Mouse (Mus musculus): ENCODE data around the gene Itga1. TPM values are rescaled to one million over a fixed set of nuclear protein-coding genes. Genes with fewer than 3 reads are reported as not detected.
A peak's percentile ranks its signal among the peaks of the same experiment; 100 is the strongest.

Itga1 gene
- total and polyA plus RNA-seq, 2 experiments from 2014 or later: 3.2 to 8.2 TPM

DNA sequence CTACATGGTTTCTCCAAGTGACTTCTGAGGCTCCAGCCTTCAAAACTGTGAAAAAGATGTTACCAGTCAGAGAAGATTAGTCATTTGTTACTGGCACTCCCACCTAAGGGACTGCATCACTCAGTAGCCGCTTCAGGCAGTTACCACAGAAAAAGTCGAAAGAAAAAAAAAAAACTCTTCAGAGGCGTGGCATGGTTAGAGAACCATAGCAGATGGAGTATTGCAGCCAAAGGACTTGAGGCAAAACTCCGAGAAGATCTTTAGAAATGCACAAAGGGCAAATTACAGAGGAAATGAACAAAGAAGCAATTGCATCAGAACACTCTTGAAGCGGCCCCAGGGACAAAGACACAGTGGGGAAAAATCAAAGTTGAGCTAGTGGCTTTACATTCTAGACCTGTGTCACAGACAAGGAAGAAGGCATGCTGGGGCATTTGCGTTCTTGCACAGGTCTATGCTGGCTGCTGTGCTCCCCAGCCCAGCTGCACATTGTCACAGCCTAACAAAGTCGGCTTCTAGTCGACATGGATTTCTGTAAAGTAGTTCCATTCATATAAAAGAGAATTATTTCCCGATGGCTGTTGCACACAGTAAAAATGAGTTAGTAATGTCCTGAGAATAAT, 95.4 kb downstream of the Itga1 start:
- no peak overlapping the region for H3K4me3 ChIP-seq (ENCODE audit: low read depth, low read length)
- DNase-seq (no peak), ATAC-seq (no peak)
- H3K9me3 ChIP-seq (ENCODE audit: low read length): no peaks in the 10 kb centered on the region
- H3K36me3 ChIP-seq (ENCODE audit: insufficient read depth): no peaks in the 10 kb centered on the region
- no peaks in the 10 kb centered on the region for H3K4me1 ChIP-seq (ENCODE audit: insufficient read depth)
- 32% methylated on average over 9 of the region's 9 CpGs for WGBS
- H3K27ac ChIP-seq (ENCODE audit: low read depth, low read length): no peak overlapping the region
- H3K27me3 ChIP-seq (ENCODE audit: insufficient read depth, low read length): no peaks in the 10 kb centered on the region
- TF ChIP-seq CTCF (IDR thresholded peaks at IDR 0.05; ENCODE audit: low read depth): no peak
- H3K4me2 ChIP-seq (ENCODE audit: low read depth): no peak overlapping the region
- H3K9ac ChIP-seq: no peak overlapping the region

- TF ChIP-seq CTCF (IDR thresholded peaks at IDR 0.05; ENCODE audit: low read depth): no peak
- ATAC-seq: no peak; the same call in 1 of the 2 replicates
- H3K27me3 ChIP-seq (ENCODE audit: insufficient read depth, low read length): no peaks in the 10 kb centered on the region
- no peaks in the 10 kb centered on the region for H3K36me3 ChIP-seq (ENCODE audit: insufficient read depth)
- WGBS: 80% methylated on average over 6 of the region's 6 CpGs
- H3K27ac ChIP-seq (ENCODE audit: low read depth, low read length): no peak overlapping the region
- DNase-seq: no peak
- H3K4me3 ChIP-seq (ENCODE audit: low read depth, low read length): no peak overlapping the region
- no peak overlapping the region for H3K4me2 ChIP-seq (ENCODE audit: low read depth)
- H3K9ac ChIP-seq: no peak overlapping the region
- no peaks in the 10 kb centered on the region for H3K9me3 ChIP-seq (ENCODE audit: low read length)
- H3K4me1 ChIP-seq (ENCODE audit: insufficient read depth): no peaks in the 10 kb centered on the region
Observed at GRCm38 (mm10) chr13:115005342-115005741, 96.4 kb downstream of the Itga1 start.

GRCm38 (mm10) chr13:115003444-115004053, 98.2 kb downstream of the Itga1 start:
- H3K27ac ChIP-seq (ENCODE audit: low read depth, low read length): no peak overlapping the region
- 49% methylated on average over 7 of the region's 7 CpGs for WGBS
- no peaks in the 10 kb centered on the region for H3K9me3 ChIP-seq (ENCODE audit: low read length)
- H3K4me1 ChIP-seq (ENCODE audit: insufficient read depth): no peaks in the 10 kb centered on the region
- H3K36me3 ChIP-seq (ENCODE audit: insufficient read depth): no peaks in the 10 kb centered on the region
- H3K9ac ChIP-seq: no peak overlapping the region
- peak; percentile 41 for TF ChIP-seq CTCF (IDR thresholded peaks at IDR 0.05; ENCODE audit: low read depth)
- H3K4me3 ChIP-seq (ENCODE audit: low read depth, low read length): no peak overlapping the region
- no peaks in the 10 kb centered on the region for H3K27me3 ChIP-seq (ENCODE audit: insufficient read depth, low read length)
- peak; percentile 16 for DNase-seq
- ATAC-seq: peak; percentile 27; the same call in 1 of the 2 replicates
- H3K4me2 ChIP-seq (ENCODE audit: low read depth): no peak overlapping the region

DNA sequence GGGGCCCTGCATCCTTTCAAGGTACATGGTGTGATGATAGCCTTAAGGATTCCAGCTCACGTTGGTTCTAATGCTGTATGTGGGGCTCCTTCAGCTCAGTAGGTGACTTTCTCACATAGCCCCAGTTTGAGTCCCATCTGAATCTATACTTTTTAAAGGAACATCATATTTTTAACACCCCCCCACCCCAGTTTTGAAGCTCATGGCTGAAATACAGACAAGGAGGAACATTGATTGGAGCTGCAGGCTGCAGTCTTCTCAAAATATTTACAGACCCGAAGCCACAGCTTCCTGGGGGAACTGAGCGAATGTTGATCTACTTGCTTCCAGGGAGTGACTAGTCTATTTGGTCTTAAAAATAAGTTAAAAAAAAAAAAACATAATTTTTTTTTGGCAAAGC, 98.9 kb downstream of the Itga1 start:
- 90% methylated on average over 3 of the region's 3 CpGs for WGBS
- TF ChIP-seq CTCF (IDR thresholded peaks at IDR 0.05; ENCODE audit: low read depth): no peak
- DNase-seq (no peak), ATAC-seq (no peak)
- Histone ChIP-seq H3K4me3 (ENCODE audit: low read depth, low read length) (no peak overlapping the region), H3K9me3 (ENCODE audit: low read length) (no peaks in the 10 kb centered on the region), H3K9ac (no peak overlapping the region), H3K27ac (ENCODE audit: low read depth, low read length) (no peak overlapping the region), H3K4me2 (ENCODE audit: low read depth) (no peak overlapping the region), H3K27me3 (ENCODE audit: insufficient read depth, low read length) (no peaks in the 10 kb centered on the region), H3K4me1 (ENCODE audit: insufficient read depth) (no peaks in the 10 kb centered on the region), H3K36me3 (ENCODE audit: insufficient read depth) (no peaks in the 10 kb centered on the region)

DNA sequence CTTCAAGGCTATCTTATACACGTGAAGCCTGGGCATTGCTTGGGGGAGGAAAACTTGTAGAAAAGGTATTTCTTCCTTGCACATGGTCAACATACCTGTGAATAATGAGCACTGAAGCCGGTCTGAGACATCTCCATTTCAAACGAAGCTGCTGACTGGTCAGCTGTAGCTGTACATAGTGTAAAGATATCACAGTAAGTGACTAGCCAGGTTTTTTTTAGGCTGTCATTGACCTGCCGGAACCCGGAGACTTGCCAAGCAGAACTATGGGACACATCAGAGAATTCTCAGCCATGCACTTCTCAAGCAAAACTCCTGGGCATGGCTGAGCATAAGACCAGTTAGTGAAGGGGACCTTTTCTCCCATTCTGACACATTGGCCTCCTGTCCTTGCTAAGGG, 99.6 kb downstream of the Itga1 start:
- WGBS: 91% methylated on average over 5 of the region's 5 CpGs
- Histone ChIP-seq H3K9ac (no peak overlapping the region), H3K36me3 (ENCODE audit: insufficient read depth) (no peaks in the 10 kb centered on the region), H3K27ac (ENCODE audit: low read depth, low read length) (no peak overlapping the region), H3K4me2 (ENCODE audit: low read depth) (no peak overlapping the region), H3K4me3 (ENCODE audit: low read depth, low read length) (no peak overlapping the region), H3K27me3 (ENCODE audit: insufficient read depth, low read length) (no peaks in the 10 kb centered on the region), H3K9me3 (ENCODE audit: low read length) (no peaks in the 10 kb centered on the region), H3K4me1 (ENCODE audit: insufficient read depth) (no peaks in the 10 kb centered on the region)
- no peak for DNase-seq
- TF ChIP-seq CTCF (IDR thresholded peaks at IDR 0.05; ENCODE audit: low read depth): no peak
- no peak for ATAC-seq

DNA sequence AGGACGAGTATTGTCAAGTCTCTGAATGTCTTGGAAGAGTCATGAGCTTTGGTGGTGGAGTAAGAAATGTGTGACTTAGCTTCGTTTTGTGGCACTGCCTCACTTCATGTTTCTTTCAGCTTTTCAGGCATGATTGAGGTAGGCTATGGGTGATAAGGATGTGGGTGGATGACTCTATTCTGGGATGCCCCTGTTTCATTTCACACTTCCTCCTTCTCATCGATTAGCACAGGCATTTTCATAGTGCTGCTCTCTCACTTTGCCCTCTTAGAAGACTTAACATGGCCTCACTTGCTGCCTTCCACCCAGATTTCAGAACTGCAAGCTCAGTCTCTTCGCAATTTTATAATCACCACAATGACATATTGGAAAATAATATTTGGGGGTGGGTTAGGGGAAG, 102.2 kb downstream of the Itga1 start:
- TF ChIP-seq CTCF (IDR thresholded peaks at IDR 0.05; ENCODE audit: low read depth): no peak
- Histone ChIP-seq H3K4me2 (ENCODE audit: low read depth) (no peak overlapping the region), H3K27me3 (ENCODE audit: insufficient read depth, low read length) (no peaks in the 10 kb centered on the region), H3K9me3 (ENCODE audit: low read length) (no peaks in the 10 kb centered on the region), H3K4me1 (ENCODE audit: insufficient read depth) (no peaks in the 10 kb centered on the region), H3K27ac (ENCODE audit: low read depth, low read length) (no peak overlapping the region), H3K9ac (no peak overlapping the region), H3K36me3 (ENCODE audit: insufficient read depth) (no peaks in the 10 kb centered on the region), H3K4me3 (ENCODE audit: low read depth, low read length) (no peak overlapping the region)
- 86% methylated on average over 4 of the region's 4 CpGs for WGBS
- DNase-seq (no peak), ATAC-seq (no peak)

DNA sequence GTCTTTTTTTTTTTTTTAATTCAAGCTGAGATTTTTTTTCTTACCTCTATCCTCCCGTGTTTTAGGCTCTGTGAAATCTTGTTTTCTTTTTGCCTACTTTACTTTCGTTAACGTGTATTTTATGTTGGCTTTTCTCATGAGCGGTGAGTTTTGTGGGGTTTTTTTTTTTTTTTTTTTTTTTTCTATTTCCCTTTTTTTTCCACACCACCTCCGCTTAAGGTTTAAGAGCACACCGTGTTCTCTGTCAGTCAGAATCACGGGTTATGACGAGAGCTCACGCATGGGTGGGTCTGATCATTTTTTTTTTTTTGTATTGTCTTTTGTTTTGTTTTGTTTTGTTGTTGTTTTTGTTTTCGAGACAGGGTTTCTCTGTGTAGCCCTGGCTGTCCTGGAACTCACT, 103.7 kb downstream of the Itga1 start:
- no peaks in the 10 kb centered on the region for H3K27me3 ChIP-seq (ENCODE audit: insufficient read depth, low read length)
- WGBS: 93% methylated on average over 10 of the region's 10 CpGs
- H3K4me3 ChIP-seq (ENCODE audit: low read depth, low read length): no peak overlapping the region
- no peaks in the 10 kb centered on the region for H3K36me3 ChIP-seq (ENCODE audit: insufficient read depth)
- no peaks in the 10 kb centered on the region for H3K4me1 ChIP-seq (ENCODE audit: insufficient read depth)
- H3K9me3 ChIP-seq (ENCODE audit: low read length): no peaks in the 10 kb centered on the region
- no peak for TF ChIP-seq CTCF (IDR thresholded peaks at IDR 0.05; ENCODE audit: low read depth)
- no peak overlapping the region for H3K4me2 ChIP-seq (ENCODE audit: low read depth)
- ATAC-seq (no peak), DNase-seq (no peak)
- H3K27ac ChIP-seq (ENCODE audit: low read depth, low read length): no peak overlapping the region
- H3K9ac ChIP-seq: no peak overlapping the region

Data from forebrain, postnatal 0 days (tissue).